ENCODE assay signal across 9 mouse cellular contexts in the genomic region with DNA sequence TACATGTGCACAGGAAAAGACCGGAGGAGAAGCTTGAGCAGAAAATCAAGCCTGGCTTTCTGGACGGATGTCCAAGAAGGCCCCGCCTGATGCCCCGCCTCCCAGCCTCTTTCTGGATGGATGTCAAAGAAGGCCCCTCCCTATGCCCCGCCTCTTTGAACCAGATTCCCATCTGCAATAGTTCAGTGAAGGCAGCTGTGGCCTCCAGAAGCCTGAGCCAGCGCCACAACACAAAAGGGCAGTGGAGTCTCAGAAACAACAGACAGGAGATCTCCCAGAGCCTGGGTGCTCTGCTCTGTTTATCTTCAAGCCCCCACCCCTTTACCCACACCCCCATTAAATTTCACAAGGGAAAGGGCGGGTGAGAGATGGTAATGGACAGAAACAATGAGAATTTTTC.
DNase-seq lines count a peak whose midpoint lies in the region; ATAC-seq and TF ChIP-seq lines count a peak whose summit lies in the region.
"Had no signal": no experiment of that assay in that cellular context is flagged by ENCODE, and none has a peak within 500 bp of the region (broad histone marks: within the 10 kb centered on the region; RNA-seq: fewer than 3 reads in every experiment).

No protein-coding gene starts in this region.

- no peak for TF ChIP-seq POLR2A in cerebellum, adult 2 months (IDR thresholded peaks at IDR 0.05; ENCODE audit: borderline replicate concordance, insufficient read depth, low read length)

- no peak for TF ChIP-seq CTCF in cerebellum, adult 2 months (IDR thresholded peaks at IDR 0.05; ENCODE audit: borderline replicate concordance, insufficient read depth, low read depth, low read length)

- H3K9ac ChIP-seq in lung, embryonic 16.5 days (ENCODE audit: low read length), result no peak overlapping the region

- no peak overlapping the region for H3K27ac ChIP-seq in lung, embryonic 16.5 days (ENCODE audit: low read length)
- H3K27ac ChIP-seq in cerebellum, adult 2 months (ENCODE audit: insufficient read depth, low read length), result no peak overlapping the region

- H3K36me3 ChIP-seq in lung, embryonic 16.5 days (ENCODE audit: control insufficient read depth, insufficient read depth, low read length), result no peaks in the 10 kb centered on the region

- no peak overlapping the region for H3K4me2 ChIP-seq in lung, embryonic 16.5 days (ENCODE audit: low read depth, low read length)

- peak; percentile 52; the same call in 1 of the 2 replicates for ATAC-seq in lung, embryonic 16.5 days (ENCODE audit: low read depth)
- ATAC-seq in megakaryocyte progenitor cell, adult 5-6 weeks (replicated peaks; ENCODE audit: poor library complexity), result no peak

- peak; percentile 41 for DNase-seq in adrenal gland, postnatal 14 days
- no peak for DNase-seq in adrenal gland, postnatal 25 days
- peak; percentile 15 for DNase-seq in 3T3-L1 (ENCODE audit: low read depth, low spot score)
- DNase-seq in gastrocnemius, postnatal 10 days, result peak; percentile 33
- DNase-seq in right cerebral cortex, adult 2 months (ENCODE audit: low spot score in 2 of 2), result no peak
- DNase-seq in cerebellum, adult 2 months, result no peak

- no peak overlapping the region for H3K4me3 ChIP-seq in lung, embryonic 16.5 days (ENCODE audit: low read length)
- no peak overlapping the region for H3K4me3 ChIP-seq in cerebellum, adult 2 months (replicated peaks; ENCODE audit: insufficient read depth, low read depth, low read length)
- H3K4me3 ChIP-seq: megakaryocyte, embryonic 14.5 days had no signal

- peaks cover 2% of the 10 kb centered on the region; the same call in 1 of the 2 replicates for H3K4me1 ChIP-seq in lung, embryonic 16.5 days (replicated peaks; ENCODE audit: control insufficient read depth, insufficient read depth, low read length)
- no peaks in the 10 kb centered on the region for H3K4me1 ChIP-seq in cerebellum, adult 2 months (ENCODE audit: control insufficient read depth, insufficient read depth, low read length)

- H3K27me3 ChIP-seq in lung, embryonic 16.5 days (ENCODE audit: control insufficient read depth, insufficient read depth, low read depth, low read length), result no peaks in the 10 kb centered on the region
- no peaks in the 10 kb centered on the region for H3K27me3 ChIP-seq in cerebellum, adult 2 months (ENCODE audit: control insufficient read depth, insufficient read depth, low read length)
- H3K27me3 ChIP-seq: megakaryocyte, embryonic 14.5 days had no signal

- 0 out of 2 replicates have a peak, but pooled peaks cover 2% of the 10 kb centered on the region for H3K9me3 ChIP-seq in lung, embryonic 16.5 days (ENCODE audit: control insufficient read depth, low read length)

- WGBS in lung, embryonic 16.5 days, result 65% methylated on average over 7 of the region's 7 CpGs
- 32% methylated on average over 7 of the region's 7 CpGs for WGBS in cerebellum, adult 2 months

Comparison
In these comparisons a context has a peak if more than half of its experiments do, and no peak if none do; other contexts are left out.
1. DNase-seq: peak in adrenal gland, postnatal 14 days (single experiment), 3T3-L1 (single experiment) and gastrocnemius, postnatal 10 days (single experiment); none in adrenal gland, postnatal 25 days (single experiment), right cerebral cortex, adult 2 months (0 of 2) and cerebellum, adult 2 months (0 of 2).